Mouse (Mus musculus): ENCODE data around the gene Nlrp10. TPM values are rescaled to one million over a fixed set of nuclear protein-coding genes. Genes with fewer than 3 reads are reported as not detected.

Nlrp10 gene
- polyA plus RNA-seq, 1 experiment from 2014 or later, result not detected

Other genes starting within 250 kb of the Nlrp10 start
- gene Olfr512, start 216.9 kb downstream of the Nlrp10 start, polyA plus RNA-seq (2015; fragmentation: Nextera tagmentation; extraction: Ambion mirVana), result not detected in 2 replicates
- not detected in 2 replicates for gene Olfr513, start 179.2 kb downstream of the Nlrp10 start, polyA plus RNA-seq (2015; fragmentation: Nextera tagmentation; extraction: Ambion mirVana)
- gene Olfr514, start 104.2 kb downstream of the Nlrp10 start, polyA plus RNA-seq (2015; fragmentation: Nextera tagmentation; extraction: Ambion mirVana), result not detected in 2 replicates
- not detected in 2 replicates for gene Olfr516, start 79.6 kb downstream of the Nlrp10 start, polyA plus RNA-seq (2015; fragmentation: Nextera tagmentation; extraction: Ambion mirVana)
- gene Olfr517, start 57.8 kb downstream of the Nlrp10 start, polyA plus RNA-seq (2015; fragmentation: Nextera tagmentation; extraction: Ambion mirVana), result not detected in 2 replicates
- gene Olfr518, start 45.2 kb downstream of the Nlrp10 start, polyA plus RNA-seq (2015; fragmentation: Nextera tagmentation; extraction: Ambion mirVana), result not detected in 2 replicates
- not detected in 2 replicates for gene Olfr519, start 35.8 kb downstream of the Nlrp10 start, polyA plus RNA-seq (2015; fragmentation: Nextera tagmentation; extraction: Ambion mirVana)
- 71.6 and 80.4 TPM in 2 replicates for gene Eif3f, start 4.2 kb upstream of the Nlrp10 start, polyA plus RNA-seq (2015; fragmentation: Nextera tagmentation; extraction: Ambion mirVana)
- 57.0 and 63.1 TPM in 2 replicates for gene Tub, start 20.2 kb upstream of the Nlrp10 start, polyA plus RNA-seq (2015; fragmentation: Nextera tagmentation; extraction: Ambion mirVana)
- 35.1 and 39.1 TPM in 2 replicates for gene Ric3, start 153.2 kb upstream of the Nlrp10 start, polyA plus RNA-seq (2015; fragmentation: Nextera tagmentation; extraction: Ambion mirVana)
- 153 and 155 TPM in 2 replicates for gene Lmo1, start 245.0 kb upstream of the Nlrp10 start, polyA plus RNA-seq (2015; fragmentation: Nextera tagmentation; extraction: Ambion mirVana)

Data from midbrain, embryonic 15.5 days (tissue).